Mouse (Mus musculus) cerebellum, adult 2 months (tissue): ENCODE data around the gene Fam71f1.
"Not testable (repeated sequence)": the region's sequence is repeated elsewhere in the genome, so short reads cannot be mapped to it uniquely, and the experiment has no call there.

Experiments used
- CTCF ChIP-seq: fragments of 200-500 bp; IDR thresholded peaks from 2 replicates; pipeline ENCODE4 v1.5.1; 2011; ENCODE audit warnings: low read depth, mild to moderate bottlenecking, control low read depth, low read length, moderate library complexity, borderline replicate concordance; ENCODE audit not compliant: insufficient read depth
- POLR2A ChIP-seq: fragments of 200-500 bp; IDR thresholded peaks from 2 replicates; pipeline ENCODE4 v1.6.1; 2011; ENCODE audit warnings: low read length, control low read depth, borderline replicate concordance; ENCODE audit not compliant: insufficient read depth

DNA sequence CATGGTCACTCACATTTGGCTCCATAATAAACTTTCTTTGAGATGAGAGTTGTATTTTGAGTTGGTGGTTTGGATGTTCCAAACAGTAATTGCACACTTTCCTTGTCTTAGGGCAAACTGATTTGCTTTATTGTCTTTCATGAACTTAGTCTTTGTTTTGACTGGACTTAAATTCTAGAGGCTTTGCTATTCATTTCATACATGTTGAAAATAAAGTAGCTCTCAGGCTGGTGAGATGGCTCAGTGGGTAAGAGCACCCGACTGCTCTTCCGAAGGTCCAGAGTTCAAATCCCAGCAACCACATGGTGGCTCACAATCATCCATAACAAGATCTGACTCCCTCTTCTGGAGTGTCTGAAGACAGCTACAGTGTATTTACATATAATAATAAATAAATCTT is 27.6 kb downstream of the Fam71f1 start:
- TF ChIP-seq POLR2A, CTCF: not testable (repeated sequence)
